Mouse (Mus musculus) lung, embryonic 16.5 days (tissue): ENCODE measurements at regions not wholly inside any gene's neighbourhood (a gene's known extent, or its start where the extent isn't known, plus 50 kb on each side); places are given as distances from the start of the nearest gene placed in this dataset.

Source experiments
- ATAC-seq: fragments of 200-750 bp; cut with Nextera tagmentation; 2 replicates; pipeline ENCODE4 v1.8.0; 2017; ENCODE audit warnings: low read depth, mild to moderate bottlenecking, moderate library complexity
- H3K27ac ChIP-seq: fragments of 300-500 bp; sonication (generic); 2 replicates; pipeline ENCODE4 v1.5.1; 2014; ENCODE audit warnings: mild to moderate bottlenecking, control low read depth, low read length
- H3K27me3 ChIP-seq: fragments of 300-500 bp; sonication (generic); 2 replicates; pipeline ENCODE4 v1.6.1; 2014; ENCODE audit warnings: low read depth, low read length, mixed read lengths; ENCODE audit not compliant: control insufficient read depth, insufficient read depth
- H3K36me3 ChIP-seq: fragments of 300-500 bp; sonication (generic); 2 replicates; pipeline ENCODE4 v1.6.1; 2014; ENCODE audit warnings: low read length; ENCODE audit not compliant: control insufficient read depth, insufficient read depth
- H3K4me1 ChIP-seq: fragments of 300-500 bp; sonication (generic); replicated peaks from 2 replicates; pipeline ENCODE4 v1.6.1; 2014; ENCODE audit warnings: low read length, mixed read lengths; ENCODE audit not compliant: control insufficient read depth, insufficient read depth
- H3K4me2 ChIP-seq: fragments of 300-500 bp; sonication (generic); 2 replicates; pipeline ENCODE4 v1.6.1; 2014; ENCODE audit warnings: low read depth, low read length, control low read depth
- H3K4me3 ChIP-seq: fragments of 300-500 bp; sonication (generic); 2 replicates; pipeline ENCODE4 v1.5.1; 2014; ENCODE audit warnings: mild to moderate bottlenecking, low read length, control low read depth
- H3K9ac ChIP-seq: fragments of 300-500 bp; sonication (generic); 2 replicates; pipeline ENCODE4 v1.6.1; 2014; ENCODE audit warnings: low read length, control low read depth
- H3K9me3 ChIP-seq: fragments of 300-500 bp; sonication (generic); 2 replicates; pipeline ENCODE4 v1.6.1; 2016; ENCODE audit warnings: low read length; ENCODE audit not compliant: control insufficient read depth
- whole genome bisulfite sequencing: fragments of 180-500 bp; shearing (Covaris S2); extraction: QIAGEN DNeasy Blood & Tissue Kit; methylation state at CpG from one replicate; pipeline ENCODE4 v1.1.7; 2014; 5-methylcytosine and 5-hydroxymethylcytosine counted together

DNA sequence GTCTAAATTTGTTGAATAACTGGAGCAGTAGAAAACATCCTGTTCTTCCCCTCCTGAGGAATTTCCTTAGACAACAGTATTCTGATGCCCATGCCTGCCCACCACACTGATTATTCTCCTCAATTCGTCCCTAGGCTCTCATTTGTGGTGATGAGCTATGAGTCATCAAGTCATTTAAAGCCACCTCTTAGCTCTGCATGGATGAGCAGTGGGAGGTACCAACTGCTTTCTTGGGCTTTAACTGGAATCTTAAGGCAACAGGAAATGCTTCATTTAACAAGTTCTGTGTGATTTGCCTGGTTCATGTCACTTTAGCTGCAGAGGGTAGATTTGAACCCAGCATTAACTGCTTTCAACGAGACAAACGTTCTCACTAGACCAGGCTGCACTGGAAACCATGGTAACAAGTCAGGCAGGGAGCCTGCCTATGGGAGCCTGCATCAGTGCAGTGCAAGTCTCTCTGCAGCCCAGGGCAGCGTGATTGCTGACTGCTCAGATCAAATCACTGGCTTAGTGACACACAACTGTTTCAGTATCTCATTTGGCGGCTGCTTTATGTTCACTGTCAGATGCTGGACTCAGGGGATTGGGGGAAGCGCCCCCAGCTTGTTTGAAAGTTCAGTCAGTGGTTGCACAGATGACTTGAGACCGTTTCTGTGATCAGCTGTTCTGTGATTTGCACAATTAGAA lies 273.5 kb upstream of the Tle4 start:
- WGBS, result 17% methylated on average over 7 of the region's 7 CpGs
- Histone ChIP-seq H3K36me3 (no peaks in the 10 kb centered on the region), H3K4me1 (no peaks in the 10 kb centered on the region; the same call in 1 of the 2 replicates), H3K9me3 (no peaks in the 10 kb centered on the region), H3K27ac (no peak overlapping the region), H3K4me3 (no peak overlapping the region), H3K9ac (no peak overlapping the region), H3K4me2 (no peak overlapping the region), H3K27me3 (no peaks in the 10 kb centered on the region)
- peak; percentile 70 for ATAC-seq

GRCm38 (mm10) chr19:14862654-14863468 lies 265.0 kb upstream of the Tle4 start:
- peak; percentile 97 for ATAC-seq
- H3K27ac ChIP-seq, result no peak overlapping the region; the same call in 1 of the 2 replicates
- peak overlapping the region; percentile 23; the same call in 1 of the 2 replicates for H3K4me3 ChIP-seq
- whole genome bisulfite sequencing, result 12% methylated on average over 13 of the region's 13 CpGs
- H3K4me1 ChIP-seq, result peaks cover 23% of the 10 kb centered on the region
- H3K36me3 ChIP-seq, result no peaks in the 10 kb centered on the region
- no peak overlapping the region for H3K9ac ChIP-seq
- H3K9me3 ChIP-seq, result no peaks in the 10 kb centered on the region; the same call in 1 of the 2 replicates
- H3K4me2 ChIP-seq, result peak overlapping the region; percentile 35
- no peaks in the 10 kb centered on the region for H3K27me3 ChIP-seq

GRCm38 (mm10) chr19:14855036-14855435 lies 257.2 kb upstream of the Tle4 start:
- no peak overlapping the region for H3K4me2 ChIP-seq
- H3K4me1 ChIP-seq, result no peaks in the 10 kb centered on the region
- H3K36me3 ChIP-seq, result no peaks in the 10 kb centered on the region
- no peaks in the 10 kb centered on the region; the same call in 1 of the 2 replicates for H3K27me3 ChIP-seq
- whole genome bisulfite sequencing, result 47% methylated on average over 2 of the region's 2 CpGs
- no peak overlapping the region for H3K27ac ChIP-seq
- no peak for ATAC-seq
- H3K9me3 ChIP-seq, result no peaks in the 10 kb centered on the region; the same call in 1 of the 2 replicates
- no peak overlapping the region for H3K4me3 ChIP-seq
- H3K9ac ChIP-seq, result no peak overlapping the region

DNA sequence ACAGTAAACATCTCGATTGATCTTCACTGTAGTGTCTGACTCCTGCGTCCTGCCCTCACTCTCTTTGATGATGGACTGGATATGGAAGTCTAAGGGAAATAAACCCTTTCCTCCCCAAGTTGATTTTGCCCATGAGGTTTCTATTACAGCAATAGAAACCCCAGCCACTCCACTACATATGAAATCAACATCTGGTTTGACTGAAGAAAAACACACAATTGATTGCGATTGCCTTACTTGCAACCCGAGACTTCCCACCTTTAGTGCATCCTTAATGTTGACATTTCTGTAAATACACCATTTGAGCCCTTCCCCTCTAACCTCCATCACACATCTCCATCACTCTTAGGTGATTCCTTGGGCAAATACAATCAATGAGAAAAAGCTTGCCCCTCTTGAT lies 255.6 kb upstream of the Tle4 start:
- H3K27ac ChIP-seq, result no peak overlapping the region
- no peak overlapping the region for H3K9ac ChIP-seq
- 58% methylated on average over 4 of the region's 4 CpGs for WGBS
- H3K27me3 ChIP-seq, result no peaks in the 10 kb centered on the region; the same call in 1 of the 2 replicates
- H3K9me3 ChIP-seq, result no peaks in the 10 kb centered on the region
- no peak overlapping the region for H3K4me2 ChIP-seq
- H3K4me1 ChIP-seq, result no peaks in the 10 kb centered on the region; the same call in 1 of the 2 replicates
- ATAC-seq, result no peak
- no peaks in the 10 kb centered on the region for H3K36me3 ChIP-seq
- H3K4me3 ChIP-seq, result no peak overlapping the region

DNA sequence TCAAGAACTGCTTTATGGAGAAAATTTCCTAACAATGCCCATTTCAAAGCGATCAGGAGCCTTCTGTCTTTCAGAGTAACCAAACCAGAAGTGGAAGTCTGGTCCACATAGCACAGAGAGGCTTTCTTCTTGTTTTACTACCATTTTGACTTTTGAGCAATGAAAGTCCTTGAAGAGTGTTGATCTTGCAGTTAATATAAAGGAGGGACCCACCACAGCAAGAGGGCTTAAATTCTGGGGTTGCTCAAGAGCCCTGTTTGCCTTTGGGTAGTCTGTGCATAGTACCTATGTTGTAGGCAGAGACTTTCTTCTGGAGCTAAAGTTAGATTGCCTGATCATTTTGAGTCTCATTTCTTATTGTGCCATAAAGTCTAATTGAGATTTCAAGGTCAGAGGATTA lies 251.7 kb upstream of the Tle4 start:
- Histone ChIP-seq H3K4me3 (no peak overlapping the region), H3K4me2 (no peak overlapping the region), H3K36me3 (no peaks in the 10 kb centered on the region), H3K27me3 (no peaks in the 10 kb centered on the region; the same call in 1 of the 2 replicates), H3K27ac (no peak overlapping the region), H3K9ac (no peak overlapping the region), H3K9me3 (no peaks in the 10 kb centered on the region), H3K4me1 (no peaks in the 10 kb centered on the region; the same call in 1 of the 2 replicates)
- ATAC-seq, result peak; percentile 90
- WGBS, result 35% methylated on average over 1 of the region's 1 CpGs

DNA sequence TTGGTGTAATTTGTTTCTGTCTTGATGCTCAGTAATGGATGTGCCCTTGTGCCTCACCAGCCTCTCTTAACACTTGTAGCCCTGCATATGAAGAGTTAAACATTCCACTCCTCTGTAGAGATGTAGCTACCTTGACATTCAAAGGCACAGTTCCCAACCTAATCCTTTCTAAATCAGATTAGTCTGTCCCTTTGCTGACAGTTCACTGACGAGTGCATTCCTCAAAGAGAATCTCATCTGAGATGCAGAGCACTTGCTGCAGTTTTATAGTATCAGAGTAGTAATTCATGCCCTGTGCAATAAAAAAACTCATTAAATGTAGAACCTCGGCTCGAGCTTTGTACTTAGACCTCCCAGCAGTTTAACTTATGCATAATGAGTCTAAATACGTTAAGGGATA lies 249.3 kb upstream of the Tle4 start:
- Histone ChIP-seq H3K9me3 (no peaks in the 10 kb centered on the region), H3K4me3 (no peak overlapping the region), H3K4me1 (no peaks in the 10 kb centered on the region; the same call in 1 of the 2 replicates), H3K4me2 (no peak overlapping the region), H3K36me3 (no peaks in the 10 kb centered on the region), H3K9ac (no peak overlapping the region), H3K27ac (no peak overlapping the region), H3K27me3 (no peaks in the 10 kb centered on the region)
- WGBS, result 72% methylated on average over 4 of the region's 4 CpGs
- no peak for ATAC-seq

GRCm38 (mm10) chr19:14835629-14836028 lies 237.8 kb upstream of the Tle4 start:
- no peak for ATAC-seq
- Histone ChIP-seq H3K4me2 (no peak overlapping the region), H3K9me3 (no peaks in the 10 kb centered on the region), H3K27me3 (no peaks in the 10 kb centered on the region), H3K4me1 (no peaks in the 10 kb centered on the region), H3K4me3 (no peak overlapping the region), H3K9ac (no peak overlapping the region), H3K27ac (no peak overlapping the region), H3K36me3 (no peaks in the 10 kb centered on the region)
- WGBS, result 79% methylated on average over 8 of the region's 8 CpGs

DNA sequence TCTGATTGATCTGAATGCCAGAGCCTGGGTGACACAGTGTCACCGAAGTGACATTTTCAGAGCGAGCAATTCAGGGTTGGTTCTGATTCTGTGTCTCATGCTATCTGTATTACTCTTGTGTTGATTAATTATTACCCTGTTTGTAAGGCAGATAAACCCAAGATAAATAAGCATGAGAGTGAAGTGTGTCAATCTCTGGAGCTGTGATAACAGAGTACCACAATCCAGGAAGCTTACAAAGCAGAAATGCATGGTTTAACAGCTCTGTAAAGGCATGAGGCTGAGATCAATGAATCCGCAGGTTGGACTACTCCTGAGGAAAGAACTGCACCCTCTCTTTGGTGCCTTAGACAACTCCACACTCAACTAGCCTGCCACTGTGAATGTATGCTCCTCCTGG lies 218.5 kb upstream of the Tle4 start:
- no peak overlapping the region for H3K4me2 ChIP-seq
- 65% methylated on average over 3 of the region's 3 CpGs for WGBS
- H3K27ac ChIP-seq, result no peak overlapping the region
- H3K9ac ChIP-seq, result no peak overlapping the region
- H3K9me3 ChIP-seq, result no peaks in the 10 kb centered on the region
- ATAC-seq, result no peak
- H3K4me3 ChIP-seq, result no peak overlapping the region
- no peaks in the 10 kb centered on the region for H3K4me1 ChIP-seq
- no peaks in the 10 kb centered on the region for H3K36me3 ChIP-seq
- H3K27me3 ChIP-seq, result peaks cover 2% of the 10 kb centered on the region; the same call in 1 of the 2 replicates

DNA sequence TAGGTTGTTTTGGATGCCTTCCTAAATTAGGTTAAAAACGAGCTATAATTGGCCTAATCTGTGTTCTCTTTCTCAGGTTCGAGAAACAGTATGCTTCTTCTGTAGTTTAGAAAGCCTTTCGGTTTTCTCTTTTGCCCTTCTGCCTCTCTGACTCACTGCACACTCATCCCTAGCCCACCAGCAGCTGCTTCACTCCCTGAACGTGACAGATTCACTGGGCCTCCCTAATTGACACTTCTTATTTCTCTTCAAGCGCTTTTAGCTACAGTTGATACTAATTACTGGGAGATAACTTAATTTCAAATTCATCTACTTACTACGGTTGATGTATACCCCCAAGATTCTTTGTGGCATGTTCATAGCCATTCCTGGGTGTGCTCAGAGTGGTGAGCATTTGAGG lies 208.9 kb upstream of the Tle4 start:
- ATAC-seq, result no peak
- no peak overlapping the region for H3K4me3 ChIP-seq
- H3K27ac ChIP-seq, result no peak overlapping the region
- no peak overlapping the region for H3K4me2 ChIP-seq
- H3K36me3 ChIP-seq, result no peaks in the 10 kb centered on the region
- peaks cover 27% of the 10 kb centered on the region for H3K27me3 ChIP-seq
- H3K4me1 ChIP-seq, result peaks cover 8% of the 10 kb centered on the region
- H3K9ac ChIP-seq, result no peak overlapping the region
- no peaks in the 10 kb centered on the region for H3K9me3 ChIP-seq
- WGBS, result 64% methylated on average over 6 of the region's 6 CpGs
